In genomic region chrX:143666991-143667390, GRCm38 (mm10) we compare ENCODE assay signal across 8 mouse cellular contexts.
DNase-seq lines count a peak whose midpoint lies in the region; ATAC-seq and TF ChIP-seq lines count a peak whose summit lies in the region.

No protein-coding gene starts in this region.

- H3K4me1 ChIP-seq in forebrain, embryonic 10.5 days = peaks cover 25% of the 10 kb centered on the region; the same call in 1 of the 2 replicates
- no peaks in the 10 kb centered on the region for H3K4me1 ChIP-seq in midbrain, embryonic 14.5 days (ENCODE audit: control insufficient read depth, insufficient read depth, low read length)

- WGBS in forebrain, embryonic 10.5 days = 38% methylated on average over 4 of the region's 4 CpGs
- WGBS in midbrain, embryonic 14.5 days = 35% methylated on average over 4 of the region's 4 CpGs

- no peak overlapping the region for H3K9ac ChIP-seq in midbrain, embryonic 14.5 days (replicated peaks; ENCODE audit: low read length)

- ATAC-seq in midbrain, embryonic 14.5 days (ENCODE audit: low FRiP score, low TSS enrichment) = no peak

- H3K9me3 ChIP-seq in forebrain, embryonic 10.5 days = no peaks in the 10 kb centered on the region
- no peaks in the 10 kb centered on the region for H3K9me3 ChIP-seq in midbrain, embryonic 14.5 days (ENCODE audit: control insufficient read depth, low read length)

- TF ChIP-seq CTCF in layer of hippocampus, adult 2 months (conservative IDR thresholded peaks at IDR 0.05) = peak; percentile 67

- H3K4me3 ChIP-seq in layer of hippocampus, adult 2 months = no peak overlapping the region
- peak overlapping the region; percentile 62 for H3K4me3 ChIP-seq in forebrain, embryonic 10.5 days
- peak overlapping the region; percentile 15; the same call in 1 of the 2 replicates for H3K4me3 ChIP-seq in midbrain, embryonic 14.5 days (replicated peaks; ENCODE audit: low read depth, low read length)

- H3K27me3 ChIP-seq in forebrain, embryonic 10.5 days (ENCODE audit: poor library complexity, severe bottlenecking) = peaks cover 87% of the 10 kb centered on the region
- H3K27me3 ChIP-seq in midbrain, embryonic 14.5 days (ENCODE audit: control insufficient read depth, insufficient read depth, low read length) = peaks cover 2% of the 10 kb centered on the region; the same call in 1 of the 2 replicates

- peak overlapping the region; percentile 54 for H3K4me2 ChIP-seq in midbrain, embryonic 14.5 days (ENCODE audit: low read length)

- DNase-seq in layer of hippocampus, adult 2 months (ENCODE audit: low spot score in 2 of 2) = no peak
- DNase-seq in layer of hippocampus, postnatal 36 days = no peak
- DNase-seq in Muller cell, postnatal 12 days (ENCODE audit: inconsistent ontology term) = peak; percentile 11
- no peak for DNase-seq in forebrain, embryonic 10.5 days (ENCODE audit: extremely low spot score, low spot score)
- DNase-seq in midbrain, embryonic 14.5 days = peak; percentile 65
- DNase-seq in MN1 (ENCODE audit: low spot score) = no peak
- no peak for DNase-seq in T-cell, adult 2 months (ENCODE audit: low spot score)
- DNase-seq in c-Kit-positive CD71-positive TER-119-positive erythroid progenitor cells, embryonic 14.5 days (ENCODE audit: low spot score) = no peak

- H3K27ac ChIP-seq in layer of hippocampus, adult 2 months = no peak overlapping the region
- H3K27ac ChIP-seq in forebrain, embryonic 10.5 days = no peak overlapping the region
- H3K27ac ChIP-seq in midbrain, embryonic 14.5 days (replicated peaks; ENCODE audit: low read depth, low read length) = no peak overlapping the region

- H3K36me3 ChIP-seq in forebrain, embryonic 10.5 days (replicated peaks) = no peaks in the 10 kb centered on the region
- no peaks in the 10 kb centered on the region for H3K36me3 ChIP-seq in midbrain, embryonic 14.5 days (ENCODE audit: control insufficient read depth, insufficient read depth, low read length)

Comparison
In these comparisons a context has a peak if more than half of its experiments do, and no peak if none do; other contexts are left out.
1. DNase-seq: peak in Muller cell, postnatal 12 days (single experiment) and midbrain, embryonic 14.5 days (single experiment); none in layer of hippocampus, adult 2 months (0 of 2), layer of hippocampus, postnatal 36 days (0 of 2), forebrain, embryonic 10.5 days (single experiment), MN1 (single experiment), T-cell, adult 2 months (single experiment) and c-Kit-positive CD71-positive TER-119-positive erythroid progenitor cells, embryonic 14.5 days (single experiment).